8 mouse cellular contexts compared by ENCODE assay signal in genomic region chr4:63495915-63496278, GRCm38 (mm10). TPM values are rescaled to one million over a fixed set of nuclear protein-coding genes. Genes with fewer than 3 reads are reported as not detected.
A peak's percentile ranks its signal among the peaks of the same experiment; 100 is the strongest.
DNase-seq lines count a peak whose midpoint lies in the region; ATAC-seq and TF ChIP-seq lines count a peak whose summit lies in the region.

Whrn (minus strand) TSS chr4:63495991.

- H3K27ac ChIP-seq in cerebellum, adult 2 months (ENCODE audit: insufficient read depth, low read length) = no peak within 1 kb of the TSS
- no peak within 1 kb of the TSS; the same call in 1 of the 2 replicates for H3K27ac ChIP-seq in hindbrain, embryonic 11.5 days (ENCODE audit: low read depth, low read length)

- H3K4me1 ChIP-seq in cerebellum, adult 2 months (ENCODE audit: control insufficient read depth, insufficient read depth, low read length) = no peaks in the 10 kb centered on the region
- peaks cover 2% of the 10 kb centered on the region; the same call in 1 of the 2 replicates for H3K4me1 ChIP-seq in hindbrain, embryonic 11.5 days (replicated peaks; ENCODE audit: control insufficient read depth, insufficient read depth, low read length)

- H3K9me3 ChIP-seq in hindbrain, embryonic 11.5 days (ENCODE audit: control insufficient read depth, low read length) = no peaks in the 10 kb centered on the region

- peak within 1 kb of the TSS; percentile 69 for H3K9ac ChIP-seq in hindbrain, embryonic 11.5 days (ENCODE audit: low read depth, low read length)

- no peak for TF ChIP-seq POLR2A in cerebellum, adult 2 months (IDR thresholded peaks at IDR 0.05; ENCODE audit: borderline replicate concordance, insufficient read depth, low read length)

- no peaks in the 10 kb centered on the region for H3K36me3 ChIP-seq in hindbrain, embryonic 11.5 days (ENCODE audit: control insufficient read depth, insufficient read depth, low read length)

- peak within 1 kb of the TSS; percentile 47 for H3K4me3 ChIP-seq in cerebellum, adult 2 months (replicated peaks; ENCODE audit: insufficient read depth, low read depth, low read length)
- peak within 1 kb of the TSS; percentile 73 for H3K4me3 ChIP-seq in hindbrain, embryonic 11.5 days (ENCODE audit: low read depth, low read length)

- ATAC-seq in hindbrain, embryonic 11.5 days (ENCODE audit: low FRiP score) = peak; percentile 84

- peak within 1 kb of the TSS; percentile 90 for H3K4me2 ChIP-seq in hindbrain, embryonic 11.5 days (replicated peaks; ENCODE audit: low read depth, low read length)

- H3K27me3 ChIP-seq in cerebellum, adult 2 months (ENCODE audit: control insufficient read depth, insufficient read depth, low read length) = peaks cover 12% of the 10 kb centered on the region; the same call in 1 of the 2 replicates
- 0 out of 2 replicates have a peak, but pooled peaks cover 3% of the 10 kb centered on the region for H3K27me3 ChIP-seq in hindbrain, embryonic 11.5 days (ENCODE audit: control insufficient read depth, insufficient read depth, low read length)

- DNase-seq in ES-CJ7 (ENCODE audit: low read depth, low spot score) = peak; percentile 63
- peak; percentile 36 to 43 for DNase-seq in cerebellum, adult 2 months
- peak; percentile 37 to 66 for DNase-seq in frontal cortex, postnatal 10 days (ENCODE audit: low spot score in 2 of 2)
- DNase-seq in hindbrain, embryonic 11.5 days (ENCODE audit: low spot score) = peak; percentile 85
- DNase-seq in layer of hippocampus, postnatal 14 days (ENCODE audit: low spot score in 2 of 2) = peak; percentile 60 to 70
- DNase-seq in lung, postnatal 25 days (ENCODE audit: low spot score) = peak; percentile 68
- peak; percentile 77 for DNase-seq in retina, adult 2 months (ENCODE audit: low read depth, low spot score)
- peak; percentile 81 to 90 for DNase-seq in thymus, postnatal 36 days

- WGBS in cerebellum, adult 2 months = 3% methylated on average over 19 of the region's 34 CpGs
- 0% methylated on average over 13 of the region's 34 CpGs for WGBS in hindbrain, embryonic 11.5 days

- TF ChIP-seq CTCF in cerebellum, adult 2 months (IDR thresholded peaks at IDR 0.05; ENCODE audit: borderline replicate concordance, insufficient read depth, low read depth, low read length) = no peak

RNA-seq across cellular contexts. Expression of gene Whrn, which starts in this region (rescaled TPM):
- 91.9 and 101 TPM in 2 replicates for polyA plus RNA-seq in cerebellum, adult 2 months (2012; rRNA removed)
- polyA plus RNA-seq in hindbrain, embryonic 11.5 days (2014; fragmentation: Nextera tagmentation; extraction: Ambion mirVana) = 5.9 and 6.6 TPM in 2 replicates
- 10 to 100 TPM; 24.9 to 26.6 TPM for total RNA-seq in layer of hippocampus, postnatal 14 days (2021)

Comparison
In these comparisons a context has a peak if more than half of its experiments do, and no peak if none do; other contexts are left out.
1. RNA of gene Whrn (polyA plus RNA-seq): 91.9 to 101 TPM in cerebellum, adult 2 months; 5.9 to 6.6 TPM in hindbrain, embryonic 11.5 days; every median in the first group is over 10 times any median in the second.
2. Peak in every context shown above with its lines, with median percentiles within 50 percentile points of each other: DNase-seq.